Mouse (Mus musculus): ENCODE measurements around the gene Klrb1b.
"Not testable (repeated sequence)": the region's sequence is repeated elsewhere in the genome, so short reads cannot be mapped to it uniquely, and the experiment has no call there.

The Klrb1b gene

DNA sequence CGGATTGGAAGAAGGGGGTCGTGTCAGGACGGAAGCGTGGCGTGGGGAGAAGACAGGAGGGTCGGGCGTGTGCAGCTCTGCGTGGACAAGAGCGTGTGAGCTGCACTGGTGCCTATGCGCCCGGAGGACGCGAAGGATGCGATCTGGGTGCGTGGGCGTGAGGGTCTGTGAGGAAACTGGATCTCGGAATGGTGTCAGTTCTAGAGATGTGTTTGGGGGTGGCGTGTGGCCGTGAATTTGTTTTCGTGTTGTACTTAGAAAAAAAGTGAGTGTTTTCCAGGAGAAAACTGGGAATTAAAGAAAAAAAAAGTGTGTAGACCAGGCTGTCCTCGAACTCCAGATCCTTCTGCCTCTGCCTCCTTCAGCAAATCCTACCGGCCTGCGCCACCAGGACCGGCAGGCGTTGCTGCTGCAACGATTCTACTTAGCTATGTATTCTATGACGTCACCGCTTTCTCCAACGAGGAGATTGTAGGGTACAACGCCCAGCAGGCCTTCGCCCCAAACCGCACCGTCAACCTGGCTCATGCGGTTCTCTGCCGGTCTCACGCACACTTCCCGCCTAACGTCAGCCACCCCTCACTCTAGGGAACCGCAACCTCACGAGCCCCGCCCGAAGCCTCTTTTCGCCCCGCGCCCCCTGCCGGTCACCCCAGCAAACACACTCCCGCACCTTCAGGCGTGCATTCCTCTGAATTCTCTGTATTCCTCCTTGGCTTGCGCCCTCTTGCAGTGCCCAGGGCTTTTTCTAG lies 26.8 kb downstream of the Klrb1b start:
- peak; percentile 88 to 94 for DNase-seq

DNA sequence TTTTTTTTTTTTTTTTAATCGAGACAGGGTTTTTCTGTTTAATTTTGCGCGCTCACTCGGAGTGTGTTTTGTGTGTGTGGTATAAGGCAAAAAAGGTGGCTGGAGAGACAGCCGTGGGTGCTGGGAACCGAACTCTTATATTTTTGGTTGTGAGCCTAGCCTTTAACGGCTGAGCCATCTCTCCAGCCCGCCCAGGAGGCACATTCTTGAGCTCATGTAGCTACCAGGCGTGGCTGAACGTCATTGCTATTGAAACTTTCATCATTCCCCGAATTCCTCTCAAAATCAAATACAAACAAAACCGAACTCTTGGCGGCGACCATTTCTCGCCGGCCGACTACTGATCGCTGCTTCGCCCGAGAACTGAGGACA lies 27.4 kb downstream of the Klrb1b start:
- peak; percentile 85 to 87 for DNase-seq

DNA sequence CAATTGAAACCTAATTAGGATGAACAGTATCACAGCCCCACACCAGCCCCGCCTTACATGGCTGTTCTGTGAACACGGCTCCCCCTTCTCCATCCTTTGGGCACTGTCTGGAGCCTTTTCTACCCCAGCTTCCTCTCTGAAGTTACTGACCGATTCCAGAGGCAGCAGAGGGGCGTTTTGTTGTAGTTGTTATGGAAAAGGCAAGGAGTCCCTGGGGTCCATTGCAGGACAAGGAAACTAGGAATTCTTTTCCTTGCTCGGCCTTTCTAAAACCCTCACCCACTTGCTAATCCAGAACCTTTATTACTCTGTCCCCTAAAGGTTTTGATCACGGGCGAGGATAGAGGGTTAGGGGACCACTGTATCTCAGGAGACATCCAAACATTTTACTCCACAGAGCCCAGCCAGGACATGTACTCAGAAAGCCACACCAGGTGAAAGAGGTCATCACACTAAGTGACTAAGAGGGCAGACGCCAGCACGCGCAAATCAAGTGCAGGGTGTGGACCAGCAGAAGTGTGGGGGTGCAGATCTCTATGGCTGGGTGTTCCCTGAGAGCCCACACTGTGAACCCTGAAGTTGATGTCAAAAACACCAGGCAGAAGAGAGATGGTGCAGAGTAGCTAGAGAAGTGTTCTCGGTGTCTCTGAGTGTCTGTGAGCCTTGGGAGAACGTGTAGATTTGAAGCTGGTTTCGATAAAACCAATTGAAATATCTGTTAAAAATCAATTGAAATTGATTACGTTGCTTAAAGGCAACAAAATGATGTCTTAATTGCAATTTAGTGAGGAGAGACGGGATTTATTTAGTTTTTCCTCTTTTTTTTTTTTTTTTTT lies 28.0 kb downstream of the Klrb1b start:
- peak; percentile 36 to 42 for DNase-seq

DNA sequence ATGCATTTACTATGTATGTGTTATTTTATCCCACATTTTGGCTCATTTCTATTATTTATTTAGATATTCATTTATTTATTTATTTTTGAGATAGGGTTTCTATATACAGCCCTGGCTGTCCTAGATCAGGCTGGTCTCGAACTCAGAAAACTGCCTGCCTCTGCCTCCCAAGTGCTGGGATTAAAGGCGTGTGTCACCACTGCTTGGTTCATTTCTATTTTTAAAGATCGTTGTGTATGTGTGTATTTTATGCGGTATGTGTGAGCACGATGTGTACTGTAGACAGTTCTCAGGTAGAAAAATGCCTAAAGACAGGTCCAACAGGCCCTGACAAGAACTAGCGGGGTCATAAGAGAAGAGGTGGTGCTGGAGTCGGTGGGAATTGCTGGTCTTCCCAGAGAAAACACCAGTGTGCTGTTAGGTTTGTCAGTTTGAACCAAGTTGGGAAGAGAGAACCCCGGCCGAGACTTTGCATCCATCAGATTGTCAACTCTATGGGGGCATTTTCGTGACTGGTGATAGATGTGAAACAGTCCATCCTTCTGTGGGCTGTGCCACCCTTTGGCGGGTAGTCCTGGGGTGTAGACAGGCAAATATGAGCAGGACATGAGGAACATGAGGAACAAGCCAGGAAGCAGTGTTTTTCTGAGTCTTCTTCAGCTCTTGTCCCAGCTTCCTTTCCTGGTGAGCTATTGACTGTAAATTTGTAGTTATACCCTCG lies 28.8 kb downstream of the Klrb1b start:
- DNase-seq, result no peak

DNA sequence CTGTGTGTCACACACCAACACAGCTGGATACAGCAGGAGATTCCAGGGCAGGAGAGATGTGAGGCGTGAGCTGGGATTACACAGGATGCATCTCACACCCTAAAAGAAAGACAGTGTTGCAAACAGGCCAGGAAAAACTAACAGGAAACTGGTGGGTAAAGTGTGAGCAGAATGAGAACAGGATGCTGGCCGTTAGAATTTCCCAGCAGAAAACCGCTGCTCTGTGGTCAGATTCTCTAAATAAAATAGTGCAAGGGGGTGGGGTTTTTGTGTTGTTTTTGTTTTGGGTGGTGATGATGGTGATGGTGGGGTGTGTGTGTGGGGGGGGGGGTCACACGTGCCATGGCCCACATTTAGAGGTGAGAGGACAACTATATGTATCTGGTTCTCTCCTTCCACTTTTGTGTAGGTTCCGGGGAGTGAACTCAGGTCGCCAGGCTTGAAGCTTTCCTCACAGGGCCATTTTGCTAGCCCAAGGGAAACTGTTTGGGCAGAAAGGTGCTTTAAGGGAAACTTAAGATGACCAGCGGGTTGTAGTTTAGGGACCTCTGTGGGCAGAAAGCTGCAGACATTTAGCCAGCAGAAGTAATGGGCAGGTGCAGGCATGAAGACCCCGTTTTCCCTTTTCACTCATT lies 29.7 kb downstream of the Klrb1b start:
- DNase-seq, result no peak

DNA sequence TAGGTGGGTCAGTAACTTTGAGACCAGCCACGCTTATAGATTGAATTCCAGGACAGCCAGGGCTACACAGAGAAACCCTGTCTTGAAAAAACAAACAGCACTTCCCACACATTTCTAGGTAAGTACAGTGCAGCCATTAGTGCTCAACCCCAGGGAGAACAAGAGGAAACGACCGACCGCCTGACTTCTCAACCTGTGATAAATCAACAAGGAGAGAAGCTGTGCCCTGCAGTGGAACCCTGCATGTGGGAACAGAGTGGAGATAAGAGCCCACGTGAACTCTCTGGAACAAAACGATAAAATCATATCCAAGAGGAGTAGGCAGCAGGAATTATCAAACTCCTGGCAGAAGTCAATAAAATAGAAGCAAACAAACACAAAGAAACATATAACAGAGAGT lies 32.4 kb downstream of the Klrb1b start:
- DNase-seq, result no peak

DNA sequence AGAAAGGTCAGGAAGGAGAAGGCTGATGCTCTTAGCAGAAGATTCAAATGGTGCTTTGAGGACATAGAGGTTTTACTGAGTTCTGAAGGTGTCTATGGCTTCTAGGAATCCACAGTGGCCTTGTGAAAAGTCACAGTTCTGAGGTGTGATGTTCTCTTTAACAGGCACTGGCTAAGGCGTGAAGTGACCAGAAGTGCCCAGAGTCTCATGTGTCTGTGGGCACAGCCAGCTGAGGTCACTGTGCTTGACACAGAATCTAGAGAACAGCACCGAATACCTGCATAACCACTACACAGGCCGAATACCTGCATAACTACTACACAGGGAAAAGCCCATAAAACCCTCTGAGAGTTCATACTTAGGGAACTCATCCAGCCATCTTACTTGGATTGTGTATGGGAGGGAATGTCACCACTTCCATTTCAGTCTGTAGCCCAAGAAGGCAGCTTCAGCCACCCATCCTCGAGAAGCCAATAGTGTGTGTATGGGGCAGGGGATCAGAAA lies 35.6 kb downstream of the Klrb1b start:
- not testable (repeated sequence) for DNase-seq

DNA sequence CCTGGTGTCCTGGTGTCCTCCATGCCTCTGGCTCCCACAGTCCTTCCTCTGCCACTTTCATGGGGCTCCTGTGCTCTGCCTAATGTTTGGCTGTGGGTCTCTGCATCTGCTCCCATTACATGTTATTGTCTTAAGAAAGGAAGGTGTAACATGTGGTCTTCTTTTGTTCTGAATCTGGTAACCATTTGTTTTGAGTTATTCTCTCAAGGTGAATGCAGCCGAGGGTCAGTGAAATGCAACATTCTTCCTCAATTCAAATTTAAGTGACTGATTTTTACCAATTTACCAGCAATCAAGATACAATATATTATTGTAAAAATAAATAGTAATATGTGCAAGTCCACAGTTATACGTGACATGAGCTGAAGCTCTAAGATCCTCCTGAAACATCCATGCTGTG lies 37.0 kb downstream of the Klrb1b start, which contains the start of gene Klrb1c:
Gene Klrb1c (minus strand): TSS at position 101 of the 400 bp plus-strand sequence.
- DNase-seq, result no peak

DNA sequence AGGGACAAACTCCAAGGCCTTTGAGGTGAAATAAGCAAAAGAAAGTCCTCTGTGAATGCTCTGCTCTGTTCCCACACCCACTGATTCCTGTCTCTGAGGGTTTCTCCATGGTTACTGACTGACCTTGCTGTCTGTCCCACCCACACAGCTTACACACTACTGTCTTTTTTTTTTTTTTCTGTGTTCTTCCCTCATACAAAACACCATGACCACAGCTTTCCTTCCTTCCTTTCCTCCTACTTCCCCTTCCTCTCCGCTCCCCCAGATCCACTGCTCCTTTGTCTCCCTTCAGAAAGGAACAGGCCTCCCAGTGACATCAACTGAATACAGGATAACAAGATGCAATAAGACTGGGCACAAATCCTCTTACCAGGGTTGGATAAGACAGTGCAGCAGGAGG lies 37.6 kb downstream of the Klrb1b start:
- no peak for DNase-seq

DNA sequence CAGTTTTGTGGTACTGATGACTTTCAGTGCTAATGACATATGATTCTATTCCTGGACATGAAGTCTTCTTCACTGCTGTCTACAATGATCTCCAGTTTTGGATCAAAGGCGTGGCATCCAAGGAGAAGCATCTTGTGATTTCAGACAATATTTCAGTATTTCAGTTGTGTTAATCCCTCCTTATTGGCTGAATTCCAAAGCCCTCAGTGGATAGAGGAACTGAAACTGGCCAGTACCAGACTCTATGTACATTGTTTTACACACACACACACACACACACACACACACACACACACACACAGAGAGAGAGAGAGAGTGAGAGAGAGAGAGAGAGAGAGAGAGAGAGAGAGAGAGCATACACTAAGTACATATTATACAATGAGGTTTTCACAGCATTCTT lies 39.7 kb downstream of the Klrb1b start:
- DNase-seq, result not testable (repeated sequence)

DNA sequence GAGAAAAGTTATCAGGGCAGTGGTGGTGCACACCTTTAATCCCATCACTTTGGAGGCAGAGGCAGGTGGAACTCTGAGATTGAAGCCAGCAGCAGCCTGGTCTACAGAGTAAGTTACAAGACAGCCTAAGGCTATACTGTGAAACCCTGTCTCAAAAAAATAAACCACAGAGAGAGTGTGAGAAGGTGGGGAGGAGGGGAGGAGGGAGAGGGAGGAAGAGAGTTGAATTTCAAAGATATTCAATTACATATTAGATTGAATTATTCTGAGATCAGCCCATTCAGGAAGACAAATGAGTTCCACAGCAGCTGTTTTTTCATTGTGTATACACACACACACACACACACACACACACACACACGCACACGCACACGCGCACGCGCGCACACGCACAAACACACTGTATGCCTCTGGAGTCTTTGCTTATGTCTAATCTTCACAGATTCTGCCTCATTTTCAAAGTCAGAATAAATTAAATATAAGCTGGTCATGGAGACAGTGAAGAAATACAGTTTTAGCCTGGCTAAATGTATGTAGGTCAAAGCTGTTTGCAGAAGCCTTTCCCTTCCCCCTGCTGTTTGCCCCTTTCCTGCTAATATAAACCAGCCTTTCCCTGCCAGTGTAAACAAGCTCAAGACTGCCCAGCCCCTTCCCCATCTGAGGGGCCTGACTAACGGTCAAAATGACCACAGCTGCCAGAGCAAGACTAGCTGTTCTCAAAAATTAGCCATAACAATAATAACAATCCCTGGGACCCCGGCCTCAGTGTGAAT lies 56.5 kb downstream of the Klrb1b start:
- no peak for DNase-seq

DNA sequence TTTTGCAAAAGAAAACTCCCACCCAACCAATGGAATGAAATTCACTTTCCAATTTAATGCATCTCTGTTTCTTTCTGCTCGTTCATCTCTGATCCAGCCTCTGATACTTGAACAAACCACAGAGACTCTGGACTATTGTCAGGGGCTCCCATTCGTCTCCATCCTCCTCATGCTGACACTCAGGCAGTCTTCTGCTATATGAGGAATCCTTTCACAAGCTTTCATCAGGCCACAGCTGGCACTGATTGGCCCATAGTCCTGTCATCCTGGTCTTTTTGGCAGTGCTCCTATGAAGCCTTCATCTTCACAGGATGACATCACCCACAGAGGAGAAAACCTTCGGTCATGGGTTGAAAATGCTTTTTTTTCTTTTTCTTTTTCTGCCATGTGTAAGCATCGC lies 58.1 kb downstream of the Klrb1b start:
- DNase-seq, result no peak

DNA sequence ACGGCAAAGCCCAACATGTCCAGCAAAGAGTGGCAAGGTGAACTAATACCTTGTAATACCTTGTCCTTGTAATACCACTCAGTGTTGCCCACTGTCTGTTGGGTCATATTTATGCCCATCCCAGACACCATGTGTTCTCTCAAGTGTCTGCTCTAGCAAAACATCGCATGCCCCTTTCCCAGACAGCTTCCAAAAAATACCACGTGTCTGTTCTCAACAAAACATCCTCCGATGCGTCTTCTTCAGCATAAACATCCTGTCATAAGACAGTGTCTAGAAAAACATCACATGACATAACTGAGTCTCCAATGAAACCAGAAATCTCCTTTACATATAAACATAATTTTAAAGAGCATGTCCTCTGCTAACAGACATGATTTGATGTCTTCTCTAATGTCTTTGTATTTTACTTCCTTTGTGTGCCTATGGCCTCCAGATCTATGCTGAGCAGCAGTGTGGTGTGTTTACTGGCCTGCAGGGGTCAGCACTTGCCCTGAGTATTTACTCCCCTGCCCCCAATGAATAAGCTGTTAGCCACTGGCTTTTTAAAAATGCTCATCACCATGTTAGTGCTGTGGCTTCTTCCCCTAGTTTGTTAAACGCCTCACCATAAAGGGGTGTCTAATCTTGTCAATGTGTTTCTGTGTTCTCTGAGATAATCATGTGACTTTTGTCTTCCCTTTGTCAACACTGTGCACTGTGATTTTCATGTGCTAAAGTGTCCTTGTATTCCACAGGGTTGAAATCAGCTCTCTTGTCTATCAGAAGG lies 59.5 kb downstream of the Klrb1b start:
- DNase-seq, result peak; percentile 61 to 71

DNA sequence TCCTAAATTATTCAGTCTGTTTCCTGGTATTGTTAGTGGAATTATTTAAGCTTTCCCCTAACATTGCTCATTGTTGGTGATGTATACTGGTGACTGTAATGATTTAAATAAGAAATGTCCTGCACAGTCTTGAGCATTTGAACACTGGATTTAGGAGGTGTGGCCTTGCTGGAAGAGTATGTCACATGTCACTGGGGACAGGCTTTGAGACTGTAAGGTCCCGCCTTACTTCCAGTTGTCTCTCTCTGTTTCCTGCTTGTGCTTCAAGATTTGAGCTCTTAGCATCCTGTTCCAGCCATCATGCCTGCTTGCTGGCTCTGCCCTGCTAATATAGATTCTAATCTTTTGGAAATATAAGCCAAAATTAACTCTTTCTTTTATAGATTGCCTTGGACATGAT lies 60.9 kb downstream of the Klrb1b start:
- DNase-seq, result no peak

DNA sequence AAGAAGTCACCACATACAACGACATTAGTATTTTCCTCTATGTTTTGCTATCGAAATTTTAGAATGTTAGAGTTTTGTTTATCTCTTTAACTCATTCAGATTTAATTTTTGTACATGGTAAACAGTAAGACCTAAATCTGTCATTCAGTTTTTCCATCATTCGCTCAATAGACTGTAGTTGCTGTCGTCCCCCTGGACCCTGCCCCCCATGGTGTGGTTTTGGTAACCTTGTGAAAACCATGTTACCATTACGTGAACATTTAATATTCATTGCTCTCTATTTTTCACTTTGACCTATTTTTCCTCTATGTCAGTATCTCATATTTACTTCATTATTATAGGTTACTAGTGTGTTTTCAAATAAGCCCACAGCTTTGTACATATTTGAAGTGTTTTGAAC lies 61.5 kb downstream of the Klrb1b start:
- peak; percentile 31 to 51 for DNase-seq

DNA sequence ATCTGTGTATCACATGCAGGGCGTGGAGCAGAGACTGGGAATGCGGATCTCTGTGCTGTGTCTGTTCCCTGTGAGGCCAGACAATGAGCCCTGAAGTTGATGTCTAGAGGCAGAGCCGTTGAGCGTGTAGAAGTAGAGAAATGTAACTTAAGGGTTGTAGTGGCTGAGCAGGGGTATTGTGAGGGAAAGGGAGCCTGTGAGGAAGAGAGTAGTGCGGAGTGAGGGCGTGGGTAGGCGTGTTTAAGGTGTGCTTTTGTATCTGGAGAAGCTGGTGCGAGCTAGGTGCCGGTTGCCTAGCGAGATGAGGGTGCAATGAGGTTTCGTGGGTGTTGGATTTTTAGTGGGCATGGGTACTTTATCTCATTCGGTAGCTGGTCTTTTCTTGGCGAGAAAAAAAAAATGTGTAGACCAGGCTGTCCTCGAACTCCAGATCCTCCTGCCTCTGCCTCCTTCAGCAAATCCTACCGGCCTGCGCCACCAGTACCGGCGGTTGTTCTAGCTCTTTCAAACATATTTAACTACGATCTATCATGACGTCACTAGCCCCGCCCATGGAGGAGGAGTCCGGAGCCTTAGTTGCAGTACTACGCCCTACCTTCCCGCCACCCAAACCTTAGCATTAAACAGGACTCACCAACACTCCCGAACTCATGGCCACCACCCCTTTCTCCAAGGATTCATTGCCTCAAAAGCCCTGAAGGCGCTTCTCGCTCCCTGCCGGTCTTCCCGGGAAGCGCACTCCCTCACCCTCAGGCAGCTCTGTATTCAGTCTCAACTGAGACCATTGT lies 62.2 kb downstream of the Klrb1b start:
- DNase-seq, result peak; percentile 94 to 97
